Mouse (Mus musculus): Measurements from ENCODE around the gene Susd1. TPM values are rescaled to one million over a fixed set of nuclear protein-coding genes. Genes with fewer than 3 reads are reported as not detected.

The Susd1 gene
- polyA plus RNA-seq, 1 experiment from 2014 or later = 2.1 TPM

DNA sequence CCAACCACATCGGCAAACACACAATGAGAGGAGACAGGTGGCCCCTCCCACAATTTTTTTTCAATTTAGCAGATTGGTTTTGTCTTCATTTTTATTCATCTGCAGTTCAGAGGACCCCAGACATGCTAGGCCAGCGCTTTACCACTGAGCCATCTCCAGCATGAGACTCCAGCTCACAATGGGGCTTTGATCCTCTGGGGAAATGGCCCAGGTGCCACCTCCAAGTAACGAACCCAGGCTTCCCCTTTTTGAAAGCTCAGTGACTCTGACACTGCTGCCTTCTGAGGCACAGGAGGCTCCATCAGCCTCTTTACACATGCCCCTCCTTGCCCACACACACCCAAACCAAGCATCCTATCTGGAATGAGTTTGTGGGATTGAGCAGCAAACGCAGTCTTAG is 5.7 kb upstream of the Susd1 start:
- 73% methylated on average over 4 of the region's 4 CpGs for WGBS
- no peak overlapping the region for H3K4me2 ChIP-seq (ENCODE audit: low read depth, low read length)
- H3K9ac ChIP-seq (ENCODE audit: low read depth, low read length) = no peak overlapping the region
- no peak overlapping the region for H3K4me3 ChIP-seq (ENCODE audit: low read depth, low read length)
- no peak for DNase-seq (ENCODE audit: low spot score)
- no peaks in the 10 kb centered on the region for H3K4me1 ChIP-seq (ENCODE audit: control insufficient read depth, insufficient read depth, low read length)
- no peaks in the 10 kb centered on the region for H3K36me3 ChIP-seq (ENCODE audit: control insufficient read depth, insufficient read depth, low read length)
- H3K9me3 ChIP-seq (ENCODE audit: control insufficient read depth, low read length) = no peaks in the 10 kb centered on the region
- no peak overlapping the region for H3K27ac ChIP-seq (replicated peaks; ENCODE audit: low read depth, low read length)
- no peaks in the 10 kb centered on the region for H3K27me3 ChIP-seq (replicated peaks; ENCODE audit: control insufficient read depth, insufficient read depth, low read length)
- no peak for ATAC-seq (ENCODE audit: low read depth)

DNA sequence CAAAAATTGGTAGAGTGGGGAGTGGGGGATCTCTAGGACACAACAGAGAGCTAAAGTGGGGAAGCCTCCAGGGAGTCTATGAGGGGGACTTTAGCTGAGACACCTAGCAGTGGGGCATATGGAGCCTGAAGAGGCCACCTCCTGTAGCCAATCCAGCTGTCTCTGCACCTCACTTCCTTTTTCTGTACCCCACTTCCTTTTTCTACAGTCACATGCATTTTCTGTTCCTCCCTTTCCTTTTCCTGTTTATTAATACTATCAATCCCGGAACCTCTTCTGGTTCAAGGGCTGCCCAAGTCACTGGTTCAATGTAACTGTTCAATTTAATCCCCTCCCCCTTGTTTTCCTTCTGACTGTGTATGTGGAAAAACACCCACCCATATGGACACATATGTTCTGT is 2.8 kb upstream of the Susd1 start:
- no peak for DNase-seq (ENCODE audit: low spot score)
- Histone ChIP-seq H3K4me2 (ENCODE audit: low read depth, low read length) (no peak overlapping the region), H3K9ac (ENCODE audit: low read depth, low read length) (no peak overlapping the region), H3K36me3 (ENCODE audit: control insufficient read depth, insufficient read depth, low read length) (no peaks in the 10 kb centered on the region), H3K4me1 (ENCODE audit: control insufficient read depth, insufficient read depth, low read length) (peaks cover 5% of the 10 kb centered on the region; the same call in 1 of the 2 replicates), H3K27ac (replicated peaks; ENCODE audit: low read depth, low read length) (no peak overlapping the region), H3K9me3 (ENCODE audit: control insufficient read depth, low read length) (no peaks in the 10 kb centered on the region), H3K4me3 (ENCODE audit: low read depth, low read length) (no peak overlapping the region), H3K27me3 (replicated peaks; ENCODE audit: control insufficient read depth, insufficient read depth, low read length) (peaks cover 12% of the 10 kb centered on the region; the same call in 1 of the 2 replicates)
- no peak for ATAC-seq (ENCODE audit: low read depth)
- WGBS = 69% methylated on average over 1 of the region's 1 CpGs

DNA sequence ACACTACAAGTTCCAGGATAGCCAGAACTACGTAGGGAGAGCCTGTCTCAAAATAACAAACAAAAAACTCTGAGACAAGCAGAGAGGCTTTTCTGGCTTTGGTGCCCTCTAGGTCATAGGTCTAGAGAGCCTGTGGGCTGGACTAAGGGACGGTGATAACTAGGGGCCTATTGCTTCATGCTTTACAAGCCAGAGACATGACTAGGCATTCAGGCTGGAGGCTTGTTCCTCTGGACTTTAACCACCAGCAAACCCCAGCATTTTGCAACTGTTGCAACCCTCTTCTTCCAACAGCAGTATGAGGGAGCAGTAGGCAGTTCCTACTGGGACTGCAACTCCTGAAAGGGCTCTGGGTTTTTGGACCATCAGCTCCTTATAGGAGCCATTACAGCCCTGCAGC is 1.5 kb upstream of the Susd1 start:
- Histone ChIP-seq H3K4me2 (ENCODE audit: low read depth, low read length) (no peak overlapping the region), H3K9me3 (ENCODE audit: control insufficient read depth, low read length) (no peaks in the 10 kb centered on the region), H3K4me3 (ENCODE audit: low read depth, low read length) (no peak overlapping the region), H3K27ac (replicated peaks; ENCODE audit: low read depth, low read length) (no peak overlapping the region), H3K27me3 (replicated peaks; ENCODE audit: control insufficient read depth, insufficient read depth, low read length) (peaks cover 13% of the 10 kb centered on the region; the same call in 1 of the 2 replicates), H3K36me3 (ENCODE audit: control insufficient read depth, insufficient read depth, low read length) (no peaks in the 10 kb centered on the region), H3K4me1 (ENCODE audit: control insufficient read depth, insufficient read depth, low read length) (peaks cover 5% of the 10 kb centered on the region; the same call in 1 of the 2 replicates), H3K9ac (ENCODE audit: low read depth, low read length) (no peak overlapping the region)
- ATAC-seq (ENCODE audit: low read depth) = no peak
- 55% methylated on average over 2 of the region's 2 CpGs for WGBS
- no peak for DNase-seq (ENCODE audit: low spot score)

DNA sequence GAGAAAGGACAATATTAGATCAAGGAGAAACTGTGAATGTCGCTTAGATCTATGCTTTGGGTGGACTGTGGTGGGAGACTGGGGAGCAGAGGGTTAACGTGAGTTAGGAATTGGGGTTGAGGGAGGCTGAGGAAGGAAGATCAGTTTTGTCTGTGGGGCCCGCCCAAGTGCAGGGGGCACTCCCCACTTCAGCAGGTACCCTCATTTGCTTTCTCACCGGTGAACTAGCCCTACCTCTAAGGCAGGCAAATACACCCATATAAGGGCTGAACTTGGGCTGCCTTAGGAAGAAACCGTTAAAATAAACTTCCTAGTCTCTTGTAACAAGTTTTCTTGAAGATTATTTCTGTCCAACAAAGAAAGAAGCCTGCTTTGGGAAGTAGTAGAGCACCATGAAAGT is 608 bp upstream of the Susd1 start:
- H3K9ac ChIP-seq (ENCODE audit: low read depth, low read length) = no peak overlapping the region
- H3K36me3 ChIP-seq (ENCODE audit: control insufficient read depth, insufficient read depth, low read length) = no peaks in the 10 kb centered on the region
- H3K27me3 ChIP-seq (replicated peaks; ENCODE audit: control insufficient read depth, insufficient read depth, low read length) = peaks cover 13% of the 10 kb centered on the region; the same call in 1 of the 2 replicates
- WGBS = 30% methylated on average over 5 of the region's 5 CpGs
- H3K4me3 ChIP-seq (ENCODE audit: low read depth, low read length) = peak overlapping the region; percentile 54
- no peaks in the 10 kb centered on the region for H3K9me3 ChIP-seq (ENCODE audit: control insufficient read depth, low read length)
- peak overlapping the region; percentile 100 for H3K4me2 ChIP-seq (ENCODE audit: low read depth, low read length)
- no peak overlapping the region for H3K27ac ChIP-seq (replicated peaks; ENCODE audit: low read depth, low read length)
- peaks cover 5% of the 10 kb centered on the region; the same call in 1 of the 2 replicates for H3K4me1 ChIP-seq (ENCODE audit: control insufficient read depth, insufficient read depth, low read length)
- no peak for ATAC-seq (ENCODE audit: low read depth)
- DNase-seq (ENCODE audit: low spot score) = no peak

GRCm38 (mm10) chr4:59435951-59436350 is 2.5 kb downstream of the Susd1 start:
- Histone ChIP-seq H3K4me2 (ENCODE audit: low read depth, low read length) (no peak overlapping the region), H3K4me3 (ENCODE audit: low read depth, low read length) (no peak overlapping the region), H3K9me3 (ENCODE audit: control insufficient read depth, low read length) (no peaks in the 10 kb centered on the region), H3K27ac (replicated peaks; ENCODE audit: low read depth, low read length) (no peak overlapping the region), H3K9ac (ENCODE audit: low read depth, low read length) (no peak overlapping the region), H3K4me1 (ENCODE audit: control insufficient read depth, insufficient read depth, low read length) (peaks cover 5% of the 10 kb centered on the region; the same call in 1 of the 2 replicates), H3K36me3 (ENCODE audit: control insufficient read depth, insufficient read depth, low read length) (no peaks in the 10 kb centered on the region), H3K27me3 (replicated peaks; ENCODE audit: control insufficient read depth, insufficient read depth, low read length) (peaks cover 13% of the 10 kb centered on the region; the same call in 1 of the 2 replicates)
- DNase-seq (ENCODE audit: low spot score) = no peak
- WGBS = 88% methylated on average over 4 of the region's 4 CpGs
- no peak for ATAC-seq (ENCODE audit: low read depth)

GRCm38 (mm10) chr4:59434039-59434438 is 4.4 kb downstream of the Susd1 start:
- peaks cover 5% of the 10 kb centered on the region; the same call in 1 of the 2 replicates for H3K4me1 ChIP-seq (ENCODE audit: control insufficient read depth, insufficient read depth, low read length)
- no peaks in the 10 kb centered on the region for H3K9me3 ChIP-seq (ENCODE audit: control insufficient read depth, low read length)
- ATAC-seq (ENCODE audit: low read depth) = peak; percentile 81
- H3K36me3 ChIP-seq (ENCODE audit: control insufficient read depth, insufficient read depth, low read length) = no peaks in the 10 kb centered on the region
- peaks cover 13% of the 10 kb centered on the region; the same call in 1 of the 2 replicates for H3K27me3 ChIP-seq (replicated peaks; ENCODE audit: control insufficient read depth, insufficient read depth, low read length)
- 61% methylated on average over 3 of the region's 3 CpGs for WGBS
- DNase-seq (ENCODE audit: low spot score) = peak; percentile 79
- no peak overlapping the region for H3K4me3 ChIP-seq (ENCODE audit: low read depth, low read length)
- no peak overlapping the region for H3K9ac ChIP-seq (ENCODE audit: low read depth, low read length)
- no peak overlapping the region for H3K27ac ChIP-seq (replicated peaks; ENCODE audit: low read depth, low read length)
- no peak overlapping the region for H3K4me2 ChIP-seq (ENCODE audit: low read depth, low read length)

DNA sequence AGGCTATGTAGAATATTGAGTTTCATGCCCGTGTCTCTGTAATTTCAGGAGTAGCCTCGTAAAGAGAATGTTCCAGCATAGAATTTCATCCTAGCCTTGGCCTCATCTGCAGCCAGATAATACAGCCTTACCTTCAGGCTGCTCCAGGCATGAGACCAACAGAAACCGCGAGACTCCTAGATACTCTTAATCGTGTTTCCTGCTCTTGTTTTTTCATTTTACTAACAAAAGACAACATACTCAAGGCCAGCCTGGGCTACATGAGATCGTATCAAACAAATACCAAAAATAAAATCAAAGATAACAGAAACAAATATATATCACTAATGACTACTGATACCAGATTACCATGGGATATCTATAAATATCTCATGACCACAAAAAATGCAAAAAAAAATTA is 9.3 kb downstream of the Susd1 start:
- no peak for DNase-seq (ENCODE audit: low spot score)
- Histone ChIP-seq H3K4me2 (ENCODE audit: low read depth, low read length) (no peak overlapping the region), H3K9me3 (ENCODE audit: control insufficient read depth, low read length) (no peaks in the 10 kb centered on the region), H3K27me3 (replicated peaks; ENCODE audit: control insufficient read depth, insufficient read depth, low read length) (no peaks in the 10 kb centered on the region), H3K36me3 (ENCODE audit: control insufficient read depth, insufficient read depth, low read length) (no peaks in the 10 kb centered on the region), H3K9ac (ENCODE audit: low read depth, low read length) (no peak overlapping the region), H3K4me1 (ENCODE audit: control insufficient read depth, insufficient read depth, low read length) (no peaks in the 10 kb centered on the region), H3K27ac (replicated peaks; ENCODE audit: low read depth, low read length) (no peak overlapping the region), H3K4me3 (ENCODE audit: low read depth, low read length) (no peak overlapping the region)
- no peak for ATAC-seq (ENCODE audit: low read depth)
- 67% methylated on average over 6 of the region's 6 CpGs for WGBS

GRCm38 (mm10) chr4:59426429-59426828 is 12.0 kb downstream of the Susd1 start:
- Histone ChIP-seq H3K4me1 (ENCODE audit: control insufficient read depth, insufficient read depth, low read length) (no peaks in the 10 kb centered on the region), H3K27ac (replicated peaks; ENCODE audit: low read depth, low read length) (no peak overlapping the region), H3K9me3 (ENCODE audit: control insufficient read depth, low read length) (no peaks in the 10 kb centered on the region), H3K4me3 (ENCODE audit: low read depth, low read length) (no peak overlapping the region), H3K4me2 (ENCODE audit: low read depth, low read length) (no peak overlapping the region), H3K27me3 (replicated peaks; ENCODE audit: control insufficient read depth, insufficient read depth, low read length) (no peaks in the 10 kb centered on the region), H3K36me3 (ENCODE audit: control insufficient read depth, insufficient read depth, low read length) (no peaks in the 10 kb centered on the region), H3K9ac (ENCODE audit: low read depth, low read length) (no peak overlapping the region)
- 89% methylated on average over 5 of the region's 5 CpGs for WGBS
- ATAC-seq (ENCODE audit: low read depth) (no peak), DNase-seq (ENCODE audit: low spot score) (no peak)

DNA sequence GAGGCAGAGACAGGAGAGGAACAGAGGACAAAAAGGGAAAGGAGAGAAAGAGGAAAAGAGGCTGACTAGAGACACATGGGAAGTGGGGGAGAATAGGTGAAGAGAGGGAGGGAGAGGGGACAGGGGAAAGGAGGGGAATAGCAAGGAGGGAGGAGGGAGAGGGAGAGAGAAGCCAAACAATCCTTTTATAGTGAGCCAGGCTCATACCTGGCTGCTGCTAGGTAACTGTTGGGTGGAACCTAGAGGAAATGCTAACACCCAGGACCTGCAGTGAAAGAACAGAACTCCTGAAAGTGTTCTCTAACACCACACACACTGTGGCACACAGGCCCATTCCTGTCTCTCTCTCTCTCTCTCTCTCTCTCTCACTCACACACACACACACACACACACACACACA is 15.6 kb downstream of the Susd1 start:
- H3K27ac ChIP-seq (replicated peaks; ENCODE audit: low read depth, low read length) = no peak overlapping the region
- H3K4me3 ChIP-seq (ENCODE audit: low read depth, low read length) = no peak overlapping the region
- no peak overlapping the region for H3K4me2 ChIP-seq (ENCODE audit: low read depth, low read length)
- ATAC-seq (ENCODE audit: low read depth) (no peak), DNase-seq (ENCODE audit: low spot score) (no peak)
- H3K27me3 ChIP-seq (replicated peaks; ENCODE audit: control insufficient read depth, insufficient read depth, low read length) = no peaks in the 10 kb centered on the region
- no peaks in the 10 kb centered on the region for H3K9me3 ChIP-seq (ENCODE audit: control insufficient read depth, low read length)
- no peaks in the 10 kb centered on the region for H3K4me1 ChIP-seq (ENCODE audit: control insufficient read depth, insufficient read depth, low read length)
- H3K36me3 ChIP-seq (ENCODE audit: control insufficient read depth, insufficient read depth, low read length) = no peaks in the 10 kb centered on the region
- H3K9ac ChIP-seq (ENCODE audit: low read depth, low read length) = no peak overlapping the region
